Mouse (Mus musculus) layer of hippocampus, postnatal 36 days (tissue): ENCODE data around the gene Olfr229. TPM values are rescaled to one million over a fixed set of nuclear protein-coding genes. Genes with fewer than 3 reads are reported as not detected.
"Not testable (repeated sequence)": the region's sequence is repeated elsewhere in the genome, so short reads cannot be mapped to it uniquely, and the experiment has no call there.

Experiments used
- DNase-seq, 2 experiments: peaks; one replicate each; pipeline ENCODE4 v3.0.0; 2022
- total RNA-seq, 2 experiments: library from RNA; stranded (reverse); gene quantifications; 2 replicates each; pipeline ENCODE4 v1.2.3; 2021

Olfr229 gene
- total RNA-seq, result not detected

GRCm38 (mm10) chr9:39907036-39907435 is at the start of gene Olfr229:
Gene Olfr229 (plus strand): TSS chr9:39907336.
- no peak for DNase-seq

DNA sequence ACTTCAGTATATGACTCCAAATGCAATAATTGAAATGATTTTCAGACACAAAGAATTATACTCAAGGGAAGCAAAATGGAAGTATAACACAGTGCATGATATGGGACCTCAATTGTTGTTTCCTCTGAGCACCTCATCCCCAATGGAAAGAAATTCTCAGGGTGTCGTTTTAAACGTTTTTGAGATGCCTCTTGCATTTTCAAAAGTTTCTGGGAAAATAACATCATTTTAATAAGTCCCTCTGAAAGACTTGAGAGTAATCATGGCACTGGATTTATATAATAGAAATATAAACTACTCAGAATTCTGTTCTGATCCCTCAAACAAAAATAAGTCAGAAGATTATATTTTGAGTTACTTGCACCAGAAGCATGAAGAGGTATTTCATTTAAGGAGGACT is 41.0 kb upstream of the Olfr229 start, which contains the start of gene Olfr972:
TSS of gene Olfr972 (plus strand) at position 301 of the 400 bp plus-strand sequence.
- no peak for DNase-seq

GRCm38 (mm10) chr9:39871986-39872385 is 35.1 kb upstream of the Olfr229 start:
- not testable (repeated sequence) for DNase-seq

DNA sequence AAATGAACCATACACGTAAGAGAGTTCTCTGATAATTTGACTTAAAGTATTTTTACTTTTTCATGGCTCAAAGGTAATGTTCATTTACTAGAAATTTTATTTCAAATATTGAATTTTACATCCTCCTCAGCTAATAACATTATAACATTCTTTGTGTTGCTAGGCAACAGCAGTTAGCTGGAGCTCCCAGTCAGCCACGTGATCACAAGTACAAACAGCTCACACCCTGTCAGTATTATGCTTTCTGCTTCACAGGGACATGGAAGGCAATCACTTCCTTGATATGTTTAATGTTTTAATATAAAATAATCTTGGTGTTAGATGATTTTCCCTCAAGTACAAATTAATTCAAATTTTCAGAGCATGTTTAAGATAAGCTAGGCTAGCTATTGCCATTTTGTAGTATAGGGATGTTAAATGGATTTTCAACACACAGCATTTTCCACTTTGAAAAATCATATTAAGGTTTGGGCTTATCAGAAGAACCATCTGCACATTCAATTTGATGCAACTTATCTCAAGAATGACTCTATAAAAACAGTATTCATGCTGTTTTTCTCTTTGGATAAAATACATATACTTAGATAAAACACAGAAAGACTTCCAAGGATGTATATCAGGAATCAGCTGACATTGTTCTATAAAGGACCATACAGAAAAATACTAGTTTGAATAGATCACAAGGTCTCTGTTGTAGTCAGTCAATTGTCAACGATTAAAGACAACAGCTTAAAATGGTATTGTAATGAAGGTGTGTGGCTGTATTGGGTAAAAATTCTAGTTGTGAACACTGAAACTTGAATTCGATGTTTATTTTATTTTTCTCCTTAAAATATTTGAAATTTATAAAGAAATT is 29.4 kb upstream of the Olfr229 start:
- DNase-seq, result not testable (repeated sequence)

DNA sequence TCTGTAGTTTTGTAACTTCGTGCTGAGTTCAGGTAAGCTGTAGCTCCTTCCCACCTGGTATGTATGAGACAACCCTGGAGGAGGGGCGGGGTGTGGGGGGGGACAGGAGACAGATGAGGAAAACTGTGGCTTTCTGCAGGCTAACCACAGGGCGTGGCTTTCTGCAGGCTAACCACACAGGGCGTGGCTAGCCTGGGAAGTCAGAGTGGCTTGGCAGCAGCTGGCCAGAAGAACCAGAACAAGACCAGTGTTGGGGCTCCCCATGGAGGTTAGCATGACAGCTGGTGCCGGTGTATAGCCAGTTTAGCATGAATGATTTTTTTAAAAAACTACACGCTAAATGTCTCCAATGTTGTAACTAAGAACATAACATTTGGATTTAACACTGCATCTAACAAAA is 2.0 kb upstream of the Olfr229 start:
- no peak for DNase-seq

DNA sequence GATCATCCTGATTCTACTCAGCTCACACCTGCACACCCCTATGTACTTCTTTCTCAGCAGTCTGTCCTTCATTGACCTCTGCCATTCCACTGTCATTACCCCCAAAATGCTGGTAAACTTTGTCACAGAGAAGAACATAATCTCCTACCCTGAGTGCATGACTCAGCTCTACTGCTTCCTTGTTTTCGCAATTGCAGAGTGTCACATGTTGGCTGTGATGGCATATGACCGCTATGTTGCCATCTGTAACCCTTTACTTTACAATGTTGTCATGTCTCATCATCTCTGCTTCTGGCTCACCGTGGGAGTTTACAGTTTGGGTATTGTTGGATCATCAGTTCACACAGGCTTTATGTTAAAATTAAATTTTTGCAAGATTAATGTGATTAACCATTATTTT is 2.8 kb downstream of the Olfr229 start:
- DNase-seq, result no peak

- DNase-seq, result not testable (repeated sequence)
Measured at GRCm38 (mm10) chr9:39927975-39928836, 21.1 kb downstream of the Olfr229 start.

DNA sequence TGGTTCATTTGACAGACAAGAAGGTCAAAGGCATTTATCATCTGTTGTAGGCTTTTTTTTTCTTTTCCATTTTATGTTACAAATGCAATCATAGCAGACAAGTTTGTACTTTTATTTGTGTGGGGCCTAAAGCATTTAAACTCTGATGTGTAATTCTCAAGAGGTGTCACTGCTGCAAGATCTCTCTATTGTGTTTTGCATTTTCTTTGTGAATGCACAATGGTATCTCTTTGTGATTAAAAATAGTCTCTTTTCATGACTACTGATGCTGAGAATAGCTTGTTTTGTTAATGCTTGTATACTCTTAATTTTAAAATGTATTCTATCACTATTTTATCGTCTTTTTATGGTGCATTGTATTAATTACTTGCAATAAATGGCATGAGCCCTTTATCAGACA is 21.7 kb downstream of the Olfr229 start:
- DNase-seq, result not testable (repeated sequence)

GRCm38 (mm10) chr9:39937201-39937600 is 30.1 kb downstream of the Olfr229 start, which contains the start of gene Olfr974:
Gene Olfr974 (plus strand): TSS chr9:39937501.
- no peak for DNase-seq

GRCm38 (mm10) chr9:39951946-39952345 is 44.8 kb downstream of the Olfr229 start, which contains the start of gene Olfr975:
Gene Olfr975 (minus strand): TSS chr9:39952046.
- no peak for DNase-seq

DNA sequence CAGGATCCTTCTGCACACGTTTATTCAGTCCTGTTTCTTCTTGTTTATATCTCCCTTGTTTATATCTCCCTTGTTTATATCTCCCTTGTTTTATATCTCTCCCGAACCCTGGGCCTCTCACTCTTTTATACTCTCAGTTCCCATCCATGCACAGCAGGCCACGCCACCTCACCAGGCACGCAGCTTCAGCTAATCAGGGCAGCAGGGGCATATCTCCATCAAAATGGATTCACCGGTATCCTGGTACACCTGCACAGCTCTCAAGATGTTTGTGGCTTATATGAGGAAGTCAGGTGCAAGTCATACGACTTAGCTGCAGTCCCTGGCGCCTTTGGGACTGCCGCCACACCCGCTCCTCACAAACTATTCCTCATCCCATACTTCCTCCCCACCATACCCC is 53.9 kb downstream of the Olfr229 start, which contains the start of gene Olfr976:
TSS of gene Olfr976 (minus strand) at position 101 of the 400 bp plus-strand sequence.
- DNase-seq, result not testable (repeated sequence)

Other genes with a start within 250 kb of the Olfr229 start
- gene Olfr963, start 240.1 kb upstream of the Olfr229 start, total RNA-seq, result not detected
- gene Olfr149, start 200.2 kb upstream of the Olfr229 start, total RNA-seq, result not detected
- not detected for gene Olfr965, start 196.0 kb upstream of the Olfr229 start, total RNA-seq
- gene Olfr150, start 176.4 kb upstream of the Olfr229 start, total RNA-seq, result not detected
- not detected for gene Olfr967, start 161.1 kb upstream of the Olfr229 start, total RNA-seq
- gene Olfr968, start 124.1 kb upstream of the Olfr229 start, total RNA-seq, result not detected
- gene Olfr969, start 116.4 kb upstream of the Olfr229 start, total RNA-seq, result not detected
- gene Olfr970, start 98.5 kb upstream of the Olfr229 start, total RNA-seq, result not detected
- gene Olfr971, start 70.5 kb upstream of the Olfr229 start, total RNA-seq, result not detected
- not detected for gene Olfr972, start 40.9 kb upstream of the Olfr229 start, total RNA-seq
- not detected for gene Olfr974, start 30.2 kb downstream of the Olfr229 start, total RNA-seq
- not detected for gene Olfr975, start 44.7 kb downstream of the Olfr229 start, total RNA-seq
- not detected for gene Olfr976, start 53.8 kb downstream of the Olfr229 start, total RNA-seq
- gene Olfr978, start 84.8 kb downstream of the Olfr229 start, total RNA-seq, result not detected
- gene Olfr979, start 96.1 kb downstream of the Olfr229 start, total RNA-seq, result not detected
- gene Olfr980, start 102.2 kb downstream of the Olfr229 start, total RNA-seq, result not detected
- gene Olfr981, start 114.1 kb downstream of the Olfr229 start, total RNA-seq, result not detected
- not detected for gene Olfr982, start 166.5 kb downstream of the Olfr229 start, total RNA-seq
- not detected for gene Olfr983, start 186.3 kb downstream of the Olfr229 start, total RNA-seq
- gene Olfr984, start 206.9 kb downstream of the Olfr229 start, total RNA-seq, result not detected
- gene Olfr985, start 222.8 kb downstream of the Olfr229 start, total RNA-seq, result not detected
- not detected for gene Tmem225, start 240.8 kb downstream of the Olfr229 start, total RNA-seq